Mouse (Mus musculus): ENCODE data around the gene Zbtb49. TPM values are rescaled to one million over a fixed set of nuclear protein-coding genes. Genes with fewer than 3 reads are reported as not detected.

Zbtb49 gene
- polyA plus RNA-seq (2017; shearing (Covaris generic)), result 19.4 TPM

GRCm38 (mm10) chr5:38220328-38220912 is at the start of gene Zbtb49, which contains the start of gene Lyar:
TSS of gene Zbtb49 (minus strand) at chr5:38220457.
TSS of gene Lyar (plus strand) at chr5:38220470.

GRCm38 (mm10) chr5:38260107-38260682 is 39.9 kb upstream of the Zbtb49 start, which contains the start of gene Tmem128:
TSS of gene Tmem128 (plus strand) at chr5:38260185.

GRCm38 (mm10) chr5:38159634-38160413 is 60.4 kb downstream of the Zbtb49 start, which contains the start of gene Nsg1:
TSS of gene Nsg1 (minus strand) at chr5:38159907.

Other genes with a start within 250 kb of the Zbtb49 start
- 37.6 TPM for gene Stx18, start 181.7 kb downstream of the Zbtb49 start, polyA plus RNA-seq (2017; shearing (Covaris generic))
- 0.22 TPM for gene Nsg1, start 60.5 kb downstream of the Zbtb49 start, polyA plus RNA-seq (2017; shearing (Covaris generic))
- 49.9 TPM for gene Lyar, start within 50 bp of the Zbtb49 start, polyA plus RNA-seq (2017; shearing (Covaris generic))
- 101 TPM for gene Tmem128, start 39.7 kb upstream of the Zbtb49 start, polyA plus RNA-seq (2017; shearing (Covaris generic))
- gene Otop1, start 55.5 kb upstream of the Zbtb49 start, polyA plus RNA-seq (2017; shearing (Covaris generic)), result not detected
- not detected for gene Drd5, start 98.9 kb upstream of the Zbtb49 start, polyA plus RNA-seq (2017; shearing (Covaris generic))